Mouse (Mus musculus): ENCODE data around the gene Slc6a15. TPM values are rescaled to one million over a fixed set of nuclear protein-coding genes. Genes with fewer than 3 reads are reported as not detected.

The Slc6a15 gene
- not detected for total RNA-seq (2023)

GRCm38 (mm10) chr10:103367371-103368295 lies at the start of gene Slc6a15:
Slc6a15 (plus strand) TSS chr10:103367783.

Other genes with a start within 250 kb of the Slc6a15 start
- gene Lrriq1, start 131.5 kb upstream of the Slc6a15 start, total RNA-seq (2023), result not detected

Measured in neutrophil, adult 83 days (primary cell).